Mouse (Mus musculus): Measurements from ENCODE around the gene Mup16. TPM values are rescaled to one million over a fixed set of nuclear protein-coding genes. Genes with fewer than 3 reads are reported as not detected.
"Not testable (repeated sequence)": the region's sequence is repeated elsewhere in the genome, so short reads cannot be mapped to it uniquely, and the experiment has no call there.

The Mup16 gene
- polyA plus RNA-seq (2015; fragmentation: Nextera tagmentation; extraction: Ambion mirVana), result not detected in 2 replicates

DNA sequence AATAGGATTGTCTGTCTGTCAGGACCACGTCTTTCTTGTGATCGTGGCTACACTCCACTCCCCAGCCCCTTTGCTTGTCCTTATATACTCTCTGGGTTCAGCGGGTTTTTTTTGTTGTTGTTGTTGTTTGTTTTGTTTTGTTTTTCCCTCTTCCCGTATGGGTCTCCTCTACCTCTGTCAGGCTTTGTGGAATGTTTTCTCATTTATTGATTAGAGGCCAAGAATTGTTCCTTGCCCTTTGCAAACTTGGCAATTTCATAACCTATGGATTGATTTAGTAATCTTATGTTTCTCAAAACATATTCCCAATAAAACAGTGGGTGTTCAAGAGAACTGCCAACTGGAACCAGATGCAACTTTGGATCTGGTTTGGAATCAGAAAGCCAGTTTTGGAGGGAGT is at the start of gene Mup16:
Gene Mup16 (minus strand): TSS at position 101 of the 400 bp plus-strand sequence.
- not testable (repeated sequence) for DNase-seq; H3K36me3 ChIP-seq (replicated peaks; ENCODE audit: insufficient read depth, low read length); H3K4me3 ChIP-seq (ENCODE audit: low read depth, low read length); H3K4me2 ChIP-seq (ENCODE audit: low read depth, low read length); H3K27ac ChIP-seq (ENCODE audit: low read depth); ATAC-seq; H3K4me1 ChIP-seq (ENCODE audit: insufficient read depth); H3K9me3 ChIP-seq (ENCODE audit: low read length); H3K9ac ChIP-seq (replicated peaks); H3K27me3 ChIP-seq (ENCODE audit: insufficient read depth, low read length)
- WGBS (ENCODE audit: insufficient replicate concordance), result 93% methylated on average over 2 of the region's 4 CpGs

DNA sequence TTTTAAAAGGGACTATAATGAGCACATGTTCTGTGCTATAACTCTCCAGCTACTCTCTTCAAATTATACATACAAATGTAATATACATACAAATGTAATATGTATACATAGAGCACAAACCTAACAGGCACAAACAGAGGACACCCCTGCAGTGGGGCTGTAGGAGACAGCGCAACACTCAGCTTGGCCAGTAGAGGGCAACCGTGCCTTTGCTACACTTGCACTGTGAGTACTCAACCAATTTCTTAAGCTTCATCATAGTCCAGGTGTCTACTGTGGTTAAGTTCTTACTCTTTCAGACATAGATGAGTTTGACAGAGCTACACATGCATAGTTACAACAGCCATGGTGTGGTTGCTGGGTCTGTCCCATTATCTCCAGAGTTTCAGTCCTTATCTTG is 36.6 kb upstream of the Mup16 start:
- 33% methylated on average over 2 of the region's 2 CpGs for WGBS (ENCODE audit: insufficient replicate concordance)
- DNase-seq, result not testable (repeated sequence)

More for the DNA sequence above, 36.6 kb upstream of the Mup16 start:
- ATAC-seq; H3K27me3 ChIP-seq (ENCODE audit: insufficient read depth, low read length); H3K4me2 ChIP-seq (ENCODE audit: low read depth, low read length); H3K9me3 ChIP-seq (ENCODE audit: low read length); H3K9ac ChIP-seq (replicated peaks); H3K27ac ChIP-seq (ENCODE audit: low read depth); H3K4me1 ChIP-seq (ENCODE audit: insufficient read depth); H3K36me3 ChIP-seq (replicated peaks; ENCODE audit: insufficient read depth, low read length); H3K4me3 ChIP-seq (ENCODE audit: low read depth, low read length): not testable (repeated sequence)
- TF ChIP-seq CTCF (IDR thresholded peaks at IDR 0.05; ENCODE audit: low read depth), result peak; percentile 44

Other genes starting within 250 kb of the Mup16 start
- gene Mup14, start 215.5 kb downstream of the Mup16 start, polyA plus RNA-seq (2015; fragmentation: Nextera tagmentation; extraction: Ambion mirVana), result not detected in 2 replicates
- not detected in 2 replicates for gene Mup15, start 79.8 kb downstream of the Mup16 start, polyA plus RNA-seq (2015; fragmentation: Nextera tagmentation; extraction: Ambion mirVana)
- not detected in 2 replicates for gene Mup17, start 76.3 kb upstream of the Mup16 start, polyA plus RNA-seq (2015; fragmentation: Nextera tagmentation; extraction: Ambion mirVana)
- not detected in 2 replicates for gene Mup18, start 154.6 kb upstream of the Mup16 start, polyA plus RNA-seq (2015; fragmentation: Nextera tagmentation; extraction: Ambion mirVana)

All from liver, postnatal 0 days (tissue).